Mouse (Mus musculus): ENCODE measurements around the gene Ttc4. TPM values are rescaled to one million over a fixed set of nuclear protein-coding genes. Genes with fewer than 3 reads are reported as not detected.
A peak's percentile ranks its signal among the peaks of the same experiment; 100 is the strongest.

The Ttc4 gene
- polyA plus RNA-seq, 1 experiment from 2014 or later = 51.2 TPM

- H3K27ac ChIP-seq (replicated peaks) = peak overlapping the region; percentile 65
- H3K4me1 ChIP-seq = peaks cover 12% of the 10 kb centered on the region; the same call in 1 of the 2 replicates
- peaks cover 12% of the 10 kb centered on the region; the same call in 1 of the 2 replicates for H3K27me3 ChIP-seq (replicated peaks)
- WGBS = 32% methylated on average over 3 of the region's 3 CpGs
- no peaks in the 10 kb centered on the region for H3K36me3 ChIP-seq
- H3K9ac ChIP-seq = no peak overlapping the region
- ATAC-seq (ENCODE audit: extremely low read depth, insufficient number of reproducible peaks, low FRiP score, low TSS enrichment) = 0 out of 2 replicates have a peak, but pooled peaks have one; percentile 42
- no peak overlapping the region for H3K4me2 ChIP-seq
- no peaks in the 10 kb centered on the region for H3K9me3 ChIP-seq
- no peak overlapping the region for H3K4me3 ChIP-seq
Measured at GRCm38 (mm10) chr4:106688636-106689296, 10.0 kb upstream of the Ttc4 start.

DNA sequence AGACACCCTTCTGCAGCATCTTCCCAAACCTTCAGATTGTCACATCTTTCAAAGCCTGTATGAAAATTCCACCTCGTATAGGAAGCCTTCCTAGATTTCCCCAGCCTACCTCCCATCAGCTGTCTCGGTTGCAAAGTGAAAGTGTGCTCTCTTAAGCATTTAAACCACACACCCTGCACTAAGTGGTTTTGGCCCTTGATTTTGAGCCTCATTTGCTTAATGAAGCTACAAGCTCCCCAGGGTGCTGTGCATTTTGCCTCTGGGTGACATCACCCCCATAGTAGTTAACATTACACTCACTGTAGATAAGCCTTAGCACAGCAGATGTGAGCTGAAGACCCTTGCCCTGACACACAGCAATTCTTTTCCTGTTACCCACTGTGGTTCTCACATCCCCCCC, 2.2 kb upstream of the Ttc4 start:
- peaks cover 10% of the 10 kb centered on the region for H3K4me1 ChIP-seq
- H3K9me3 ChIP-seq = no peaks in the 10 kb centered on the region
- WGBS = 45% methylated on average over 2 of the region's 2 CpGs
- no peak overlapping the region for H3K27ac ChIP-seq (replicated peaks)
- H3K27me3 ChIP-seq (replicated peaks) = no peaks in the 10 kb centered on the region
- H3K4me3 ChIP-seq = no peak overlapping the region
- H3K9ac ChIP-seq = no peak overlapping the region
- no peak overlapping the region for H3K4me2 ChIP-seq
- ATAC-seq (ENCODE audit: extremely low read depth, insufficient number of reproducible peaks, low FRiP score, low TSS enrichment) = no peak
- peaks cover 11% of the 10 kb centered on the region for H3K36me3 ChIP-seq

DNA sequence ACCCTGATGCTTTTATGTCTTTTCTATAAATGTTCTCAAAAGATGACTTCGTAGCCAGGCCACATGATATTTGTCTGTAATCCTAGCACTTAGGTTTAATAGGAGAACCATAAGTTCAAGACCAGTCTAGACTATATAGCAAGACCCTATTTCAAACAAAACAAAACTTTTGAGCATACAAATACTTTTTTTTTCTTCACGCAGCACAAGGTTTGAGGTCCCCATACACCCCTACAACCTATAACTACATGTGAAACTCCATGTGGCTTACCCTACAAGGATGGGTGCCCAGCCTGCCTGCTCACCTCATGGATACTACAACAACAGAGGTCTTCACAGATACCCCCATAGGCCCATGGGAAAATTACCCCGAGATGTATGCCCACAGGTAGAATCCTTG, 408 bp upstream of the Ttc4 start:
- Histone ChIP-seq H3K4me3 (peak overlapping the region; percentile 90), H3K4me1 (peaks cover 10% of the 10 kb centered on the region), H3K27me3 (replicated peaks) (no peaks in the 10 kb centered on the region), H3K4me2 (peak overlapping the region; percentile 94), H3K36me3 (peaks cover 29% of the 10 kb centered on the region), H3K9ac (no peak overlapping the region), H3K27ac (replicated peaks) (no peak overlapping the region), H3K9me3 (no peaks in the 10 kb centered on the region)
- WGBS = 39% methylated on average over 3 of the region's 3 CpGs
- ATAC-seq (ENCODE audit: extremely low read depth, insufficient number of reproducible peaks, low FRiP score, low TSS enrichment) = no peak

DNA sequence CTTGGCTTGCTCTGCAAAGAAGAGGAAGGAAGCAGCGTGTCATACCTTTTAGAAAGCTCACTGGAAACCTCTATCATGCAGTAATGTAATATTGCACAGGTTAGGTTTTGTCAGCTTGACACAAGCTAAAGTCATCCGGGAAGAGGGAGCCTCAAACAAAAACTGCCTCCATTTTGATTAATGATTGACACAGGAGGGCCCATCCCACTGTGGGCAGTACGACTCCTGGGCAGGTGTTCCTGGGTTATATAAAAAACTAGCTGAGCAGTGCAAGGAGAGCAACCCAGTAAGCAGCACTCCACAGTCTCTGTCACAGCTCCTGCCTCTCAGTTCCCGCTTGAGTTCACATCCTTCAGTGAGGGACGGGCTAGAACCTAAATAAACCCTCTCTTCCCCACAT, 2.0 kb downstream of the Ttc4 start:
- Histone ChIP-seq H3K9ac (no peak overlapping the region), H3K36me3 (peaks cover 53% of the 10 kb centered on the region), H3K4me3 (no peak overlapping the region), H3K27me3 (replicated peaks) (no peaks in the 10 kb centered on the region), H3K4me1 (peaks cover 10% of the 10 kb centered on the region), H3K9me3 (no peaks in the 10 kb centered on the region), H3K4me2 (no peak overlapping the region), H3K27ac (replicated peaks) (no peak overlapping the region)
- no peak for ATAC-seq (ENCODE audit: extremely low read depth, insufficient number of reproducible peaks, low FRiP score, low TSS enrichment)
- 86% methylated on average over 5 of the region's 5 CpGs for WGBS

GRCm38 (mm10) chr4:106666546-106666945, 12.2 kb downstream of the Ttc4 start:
- Histone ChIP-seq H3K4me2 (no peak overlapping the region), H3K36me3 (peaks cover 100% of the 10 kb centered on the region), H3K9me3 (no peaks in the 10 kb centered on the region), H3K27me3 (replicated peaks) (no peaks in the 10 kb centered on the region), H3K4me3 (no peak overlapping the region), H3K4me1 (no peaks in the 10 kb centered on the region), H3K9ac (no peak overlapping the region), H3K27ac (replicated peaks) (no peak overlapping the region)
- no peak for ATAC-seq (ENCODE audit: extremely low read depth, insufficient number of reproducible peaks, low FRiP score, low TSS enrichment)
- WGBS = 89% methylated on average over 2 of the region's 2 CpGs

DNA sequence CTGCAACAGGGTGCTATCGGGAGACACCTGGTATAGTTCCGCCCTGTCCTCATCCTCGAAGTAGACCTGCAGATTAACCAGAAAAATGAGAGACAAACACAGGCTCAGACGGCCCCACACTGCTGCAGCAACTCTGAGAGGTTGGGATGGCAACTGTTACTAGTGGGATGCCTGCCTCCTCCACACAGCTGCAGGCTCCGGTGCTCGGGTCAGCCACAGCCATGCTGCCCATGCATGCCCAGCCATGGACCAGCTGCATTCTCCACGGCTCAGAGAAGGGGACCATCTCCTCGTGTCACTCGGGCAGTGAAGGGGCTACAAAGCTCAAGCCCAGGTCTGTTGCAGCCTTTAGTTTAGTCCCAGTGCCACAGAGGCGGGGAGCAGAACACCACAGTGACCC, 13.1 kb downstream of the Ttc4 start:
- no peak for ATAC-seq (ENCODE audit: extremely low read depth, insufficient number of reproducible peaks, low FRiP score, low TSS enrichment)
- peaks cover 100% of the 10 kb centered on the region for H3K36me3 ChIP-seq
- no peak overlapping the region for H3K4me2 ChIP-seq
- H3K27ac ChIP-seq (replicated peaks) = no peak overlapping the region
- no peaks in the 10 kb centered on the region for H3K27me3 ChIP-seq (replicated peaks)
- H3K4me1 ChIP-seq = no peaks in the 10 kb centered on the region
- no peak overlapping the region for H3K4me3 ChIP-seq
- no peaks in the 10 kb centered on the region for H3K9me3 ChIP-seq
- H3K9ac ChIP-seq = no peak overlapping the region
- WGBS = 89% methylated on average over 10 of the region's 10 CpGs

GRCm38 (mm10) chr4:106665269-106665668, 13.5 kb downstream of the Ttc4 start:
- Histone ChIP-seq H3K4me3 (no peak overlapping the region), H3K4me2 (no peak overlapping the region), H3K27ac (replicated peaks) (no peak overlapping the region), H3K9me3 (no peaks in the 10 kb centered on the region), H3K9ac (no peak overlapping the region), H3K4me1 (no peaks in the 10 kb centered on the region), H3K27me3 (replicated peaks) (no peaks in the 10 kb centered on the region), H3K36me3 (peaks cover 100% of the 10 kb centered on the region)
- WGBS = 96% methylated on average over 2 of the region's 2 CpGs
- ATAC-seq (ENCODE audit: extremely low read depth, insufficient number of reproducible peaks, low FRiP score, low TSS enrichment) = no peak

GRCm38 (mm10) chr4:106664697-106665096, 14.0 kb downstream of the Ttc4 start:
- Histone ChIP-seq H3K4me1 (no peaks in the 10 kb centered on the region), H3K4me2 (no peak overlapping the region), H3K27me3 (replicated peaks) (no peaks in the 10 kb centered on the region), H3K36me3 (peaks cover 100% of the 10 kb centered on the region), H3K9me3 (no peaks in the 10 kb centered on the region), H3K9ac (no peak overlapping the region), H3K4me3 (no peak overlapping the region), H3K27ac (replicated peaks) (no peak overlapping the region)
- no peak for ATAC-seq (ENCODE audit: extremely low read depth, insufficient number of reproducible peaks, low FRiP score, low TSS enrichment)
- WGBS = 79% methylated on average over 6 of the region's 6 CpGs

DNA sequence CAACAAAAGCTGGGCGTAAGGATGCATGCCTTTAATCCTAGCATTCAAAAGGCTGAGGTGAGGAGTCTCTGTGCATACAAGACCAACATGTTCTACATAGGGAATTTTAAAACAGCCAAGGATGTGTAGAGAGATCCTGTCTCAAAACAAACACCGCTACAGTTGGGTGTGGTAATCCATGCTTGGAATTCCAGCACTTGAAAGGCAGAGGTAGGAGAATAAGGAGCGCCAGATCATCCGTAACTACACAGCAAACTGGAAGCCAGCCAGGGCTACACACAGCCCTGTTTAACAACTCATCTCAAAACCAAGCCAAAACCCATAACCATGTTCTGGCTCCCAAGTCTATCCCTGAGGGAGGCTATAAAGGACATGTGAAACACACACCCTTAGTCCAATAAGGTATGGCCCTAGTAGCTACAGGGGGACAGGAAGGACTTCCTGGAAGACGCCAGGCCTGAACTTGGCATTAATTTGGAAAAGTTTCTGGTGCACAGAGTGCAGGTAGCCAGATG, 14.7 kb downstream of the Ttc4 start:
- Histone ChIP-seq H3K27me3 (replicated peaks) (no peaks in the 10 kb centered on the region), H3K36me3 (peaks cover 100% of the 10 kb centered on the region), H3K27ac (replicated peaks) (no peak overlapping the region), H3K4me3 (no peak overlapping the region), H3K4me1 (no peaks in the 10 kb centered on the region), H3K9me3 (no peaks in the 10 kb centered on the region), H3K9ac (no peak overlapping the region), H3K4me2 (no peak overlapping the region)
- WGBS = 76% methylated on average over 5 of the region's 5 CpGs
- ATAC-seq (ENCODE audit: extremely low read depth, insufficient number of reproducible peaks, low FRiP score, low TSS enrichment) = no peak

- Histone ChIP-seq H3K9ac (no peak overlapping the region), H3K27me3 (replicated peaks) (no peaks in the 10 kb centered on the region), H3K4me2 (no peak overlapping the region), H3K4me3 (no peak overlapping the region), H3K9me3 (no peaks in the 10 kb centered on the region), H3K36me3 (peaks cover 78% of the 10 kb centered on the region), H3K4me1 (peaks cover 7% of the 10 kb centered on the region), H3K27ac (replicated peaks) (no peak overlapping the region)
- ATAC-seq (ENCODE audit: extremely low read depth, insufficient number of reproducible peaks, low FRiP score, low TSS enrichment) = no peak
- WGBS = 85% methylated on average over 10 of the region's 10 CpGs
Measured at GRCm38 (mm10) chr4:106655681-106656080, 23.1 kb downstream of the Ttc4 start.

- ATAC-seq (ENCODE audit: extremely low read depth, insufficient number of reproducible peaks, low FRiP score, low TSS enrichment) = no peak
- Histone ChIP-seq H3K27ac (replicated peaks) (no peak overlapping the region), H3K27me3 (replicated peaks) (peaks cover 20% of the 10 kb centered on the region), H3K9me3 (no peaks in the 10 kb centered on the region), H3K9ac (no peak overlapping the region), H3K4me2 (no peak overlapping the region), H3K36me3 (peaks cover 52% of the 10 kb centered on the region), H3K4me3 (no peak overlapping the region), H3K4me1 (peaks cover 7% of the 10 kb centered on the region)
- 84% methylated on average over 15 of the region's 15 CpGs for WGBS
Measured at GRCm38 (mm10) chr4:106653051-106653450, 25.7 kb downstream of the Ttc4 start.

- Histone ChIP-seq H3K27me3 (replicated peaks) (peaks cover 26% of the 10 kb centered on the region), H3K4me2 (no peak overlapping the region), H3K27ac (replicated peaks) (no peak overlapping the region), H3K4me1 (peaks cover 7% of the 10 kb centered on the region), H3K9me3 (no peaks in the 10 kb centered on the region), H3K9ac (no peak overlapping the region), H3K4me3 (no peak overlapping the region), H3K36me3 (peaks cover 47% of the 10 kb centered on the region)
- 90% methylated on average over 3 of the region's 3 CpGs for WGBS
- ATAC-seq (ENCODE audit: extremely low read depth, insufficient number of reproducible peaks, low FRiP score, low TSS enrichment) = no peak
Measured at GRCm38 (mm10) chr4:106652546-106652945, 26.2 kb downstream of the Ttc4 start.
